Mouse (Mus musculus) adrenal gland, postnatal 14 days (tissue): ENCODE measurements at regions not wholly inside any gene's neighbourhood (a gene's known extent, or its start where the extent isn't known, plus 50 kb on each side); places are given as distances from the start of the nearest gene placed in this dataset.

Experiments used
- DNase-seq: peaks from one replicate; pipeline ENCODE4 v3.0.0; 2021; ENCODE audit warnings: mixed read lengths

- no peak for DNase-seq
Observed at GRCm38 (mm10) chr14:76786214-76786613, 229.5 kb upstream of the Serp2 start.

- no peak for DNase-seq
Observed at GRCm38 (mm10) chr14:76781524-76781880, 224.8 kb upstream of the Serp2 start.

DNA sequence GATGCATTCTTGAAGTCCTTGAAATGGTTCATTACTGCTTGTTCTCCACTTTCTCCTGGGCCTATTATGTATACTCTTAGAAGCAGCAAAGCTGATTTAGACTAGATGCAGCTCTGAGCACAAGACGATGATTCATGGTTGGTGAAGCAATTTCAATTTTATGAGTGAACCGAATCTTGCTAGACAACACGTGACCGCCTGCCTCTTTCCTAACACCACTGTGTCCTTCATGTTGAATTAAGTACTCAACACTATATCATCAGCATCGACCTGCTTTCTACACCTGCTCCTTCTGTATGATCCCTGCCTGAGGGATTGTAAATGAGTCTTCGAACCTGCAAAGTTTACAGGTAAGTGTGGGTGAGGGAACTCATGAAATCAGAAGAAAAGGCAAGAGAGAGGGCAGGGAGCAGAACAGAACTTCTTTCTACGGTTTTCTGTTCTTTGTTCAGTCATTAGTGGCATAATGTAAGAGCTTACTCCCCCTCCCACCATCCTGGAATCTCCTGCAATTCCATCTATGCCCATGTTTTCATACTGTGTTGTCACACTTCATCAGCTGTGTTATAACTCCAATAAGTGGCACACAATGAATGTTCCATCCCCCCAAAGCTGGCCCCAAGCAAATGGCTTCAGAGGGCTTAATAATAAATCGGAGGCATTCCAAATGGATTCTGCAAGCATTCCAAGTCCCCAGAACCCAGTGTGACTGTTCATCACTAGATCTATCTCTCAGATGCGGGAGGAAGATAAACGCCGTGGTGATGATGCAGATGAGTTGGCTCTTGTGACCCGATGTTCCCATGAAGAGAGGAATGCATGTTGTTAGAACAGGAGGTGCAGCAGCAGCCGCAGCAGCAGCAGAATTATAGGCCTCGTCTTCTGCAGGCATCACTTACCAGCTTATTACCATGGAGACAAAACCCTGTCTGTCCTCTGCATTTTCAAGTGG lies 224.2 kb upstream of the Serp2 start:
- DNase-seq, result peak; percentile 56

DNA sequence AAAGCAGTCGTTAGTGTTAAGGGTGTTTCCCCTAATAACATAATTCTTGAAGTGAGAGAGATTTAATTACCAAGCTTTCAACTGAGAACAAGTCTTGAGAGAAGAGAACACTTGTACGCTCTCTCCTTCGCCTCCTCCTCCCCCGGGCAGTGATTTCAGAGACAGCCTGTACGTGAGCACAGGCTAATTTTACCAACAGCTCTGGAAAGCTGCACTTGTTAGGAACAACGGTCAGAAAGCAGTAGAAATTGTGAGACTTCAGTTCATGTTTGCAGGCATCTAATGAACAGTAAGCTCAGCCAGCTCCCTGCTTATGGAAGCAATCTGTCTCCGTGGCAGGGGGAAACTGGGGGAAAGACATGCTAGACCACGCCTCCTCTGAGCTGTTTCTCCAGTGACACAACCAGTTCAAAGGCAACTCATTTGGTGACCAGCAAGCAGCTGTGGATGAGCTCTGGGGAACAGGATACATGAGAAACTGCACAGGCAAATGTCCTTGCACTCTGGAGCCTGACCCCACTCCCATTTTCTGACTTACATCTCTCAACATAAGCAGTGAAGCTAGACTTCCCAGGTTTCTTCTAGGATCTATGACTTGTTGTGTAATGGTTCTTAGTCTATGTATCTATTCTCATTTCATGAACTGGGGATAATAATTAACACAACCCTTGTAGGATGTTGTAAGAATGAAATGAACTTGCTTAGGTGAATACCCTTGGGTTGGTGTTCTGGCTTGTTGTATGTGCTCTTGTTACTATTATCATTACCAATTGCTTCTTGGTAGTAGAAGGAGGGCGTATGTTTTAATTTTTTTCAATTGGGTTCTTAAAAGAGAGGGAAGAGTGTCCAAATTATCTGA lies 222.1 kb upstream of the Serp2 start:
- peak; percentile 47 for DNase-seq

DNA sequence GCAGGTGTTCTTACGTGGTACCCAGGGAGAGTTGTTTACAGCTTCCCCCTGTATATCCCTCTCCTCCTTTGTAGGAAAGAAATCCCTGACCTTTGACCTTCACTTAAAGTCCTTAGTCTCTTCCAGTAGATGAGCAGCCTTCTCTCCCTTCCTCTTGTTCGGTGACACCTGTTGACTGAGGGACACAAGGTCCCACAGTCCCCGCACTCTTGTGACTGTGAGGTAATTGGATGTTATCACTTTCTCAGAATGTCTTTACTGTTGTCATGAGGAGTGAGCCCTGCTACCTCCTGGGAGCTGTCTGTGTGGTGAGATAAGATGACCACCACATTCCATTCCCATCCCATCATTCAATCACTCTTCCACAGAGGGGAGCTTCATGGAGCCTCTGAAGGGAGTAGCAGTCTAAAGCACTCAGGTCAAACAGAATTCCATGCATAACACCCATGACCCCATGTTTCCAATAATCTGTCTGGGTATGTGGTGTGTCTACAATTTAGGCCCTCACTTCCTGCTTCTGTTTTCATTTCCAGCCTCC lies 218.8 kb upstream of the Serp2 start:
- DNase-seq, result no peak

DNA sequence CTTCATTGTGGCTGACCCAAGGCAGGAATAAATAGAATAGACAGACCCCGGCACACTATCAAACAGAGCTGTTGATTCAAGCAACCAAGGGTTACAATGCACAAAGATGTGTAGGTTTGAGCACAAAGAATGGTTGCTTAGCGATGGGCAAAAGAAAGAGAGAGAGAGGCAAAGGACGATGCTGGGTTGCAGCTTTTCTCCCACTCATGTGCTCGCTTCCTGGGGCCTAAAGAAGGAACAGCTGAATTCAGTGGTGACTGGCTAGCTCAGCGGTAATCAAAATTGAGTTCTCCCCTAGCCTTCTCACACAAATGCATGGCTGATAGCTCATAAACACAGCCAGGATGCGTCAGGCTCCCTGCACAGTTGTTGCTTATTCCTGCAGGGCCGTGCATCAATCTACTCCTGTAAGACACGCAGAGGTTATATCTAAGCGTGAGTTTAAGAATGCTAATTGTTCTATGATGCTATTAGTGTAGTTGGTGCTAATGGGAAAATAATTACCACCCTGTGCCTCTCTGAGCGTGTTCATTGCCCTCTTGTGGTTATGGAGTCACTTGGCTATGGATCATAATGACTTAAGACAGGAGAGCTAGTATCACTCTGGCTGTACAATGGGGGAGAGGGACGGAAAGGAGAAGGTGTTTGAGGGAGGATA lies 216.2 kb upstream of the Serp2 start:
- no peak for DNase-seq

GRCm38 (mm10) chr14:76770106-76770505 lies 213.4 kb upstream of the Serp2 start:
- DNase-seq, result no peak

- no peak for DNase-seq
Observed at GRCm38 (mm10) chr14:76767301-76767700, 210.6 kb upstream of the Serp2 start.

DNA sequence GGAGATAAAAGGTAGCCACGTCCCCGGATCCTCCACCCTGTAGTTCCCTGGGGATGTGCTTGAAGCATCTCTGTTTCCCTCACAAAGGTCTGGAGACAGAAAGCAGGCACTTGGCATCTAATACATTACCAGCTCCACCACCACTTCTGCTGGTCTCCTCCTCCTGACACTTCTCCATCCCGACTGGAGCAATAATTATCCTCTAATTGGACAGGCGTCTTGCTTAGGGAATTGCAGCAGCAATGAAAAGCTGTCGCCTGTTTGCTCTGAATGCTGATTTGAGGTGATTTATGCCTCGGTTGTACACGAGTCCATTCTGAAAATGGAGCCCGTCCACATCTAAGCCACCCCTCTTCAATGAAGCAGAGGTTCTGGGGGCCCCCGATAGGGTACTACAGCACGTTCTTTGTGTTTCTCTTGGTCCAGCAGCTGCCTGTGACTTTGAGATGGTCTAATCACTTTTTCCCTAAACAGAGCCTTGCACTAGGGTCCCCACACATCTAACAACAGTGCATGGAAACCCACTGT lies 209.6 kb upstream of the Serp2 start:
- DNase-seq, result no peak

- DNase-seq, result no peak
Observed at GRCm38 (mm10) chr14:76765094-76765504, 208.4 kb upstream of the Serp2 start.

GRCm38 (mm10) chr14:76764390-76764796 lies 207.7 kb upstream of the Serp2 start:
- peak; percentile 53 for DNase-seq

- no peak for DNase-seq
Observed at GRCm38 (mm10) chr14:76763539-76763938, 206.8 kb upstream of the Serp2 start.

- no peak for DNase-seq
Observed at GRCm38 (mm10) chr14:76762777-76763176, 206.1 kb upstream of the Serp2 start.

GRCm38 (mm10) chr14:76761691-76762090 lies 205.0 kb upstream of the Serp2 start:
- peak; percentile 67 for DNase-seq

DNA sequence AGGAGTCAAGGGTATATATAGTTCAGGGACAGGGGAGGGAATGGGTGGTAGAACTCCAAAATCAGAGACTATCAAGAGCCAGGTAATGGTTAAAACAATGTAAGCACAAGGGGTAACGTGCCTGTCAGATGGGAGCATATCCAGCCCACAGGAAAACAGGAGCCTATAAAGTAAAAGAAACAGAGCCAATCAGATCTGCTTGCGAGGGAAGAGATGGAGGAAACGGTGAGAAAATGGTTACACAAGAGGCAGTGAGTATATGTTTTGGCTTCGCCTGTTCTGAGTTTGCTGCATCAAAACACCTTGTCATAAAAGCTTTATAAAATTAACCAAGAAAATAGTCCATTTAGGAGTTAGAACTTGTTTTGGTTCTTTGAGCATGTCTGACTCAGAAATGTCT lies 204.6 kb upstream of the Serp2 start:
- DNase-seq, result no peak

DNA sequence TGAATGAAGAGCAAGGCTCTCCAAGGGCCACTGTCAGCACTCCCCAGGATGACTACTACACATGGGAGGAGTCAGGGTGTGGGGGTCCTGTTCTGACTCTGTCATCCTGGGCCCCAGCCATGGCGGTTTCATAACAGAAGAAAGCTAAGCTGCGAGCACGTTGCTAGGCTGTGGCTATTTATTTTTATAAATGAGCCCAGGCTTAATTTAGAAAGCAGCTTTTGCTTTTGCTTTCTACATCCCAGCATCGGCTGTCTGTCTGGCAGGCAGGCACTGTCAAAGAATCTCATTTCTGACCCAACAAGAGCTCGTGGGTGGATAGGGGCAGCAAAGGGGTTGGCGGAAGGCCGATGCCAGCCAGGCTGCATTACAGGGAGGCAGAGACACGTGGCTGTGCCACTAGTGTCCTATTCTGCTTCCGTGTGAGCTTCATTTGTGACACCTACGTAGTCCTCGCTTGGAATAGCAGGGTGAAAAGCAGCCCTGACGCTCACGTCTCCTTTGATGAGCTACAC lies 203.9 kb upstream of the Serp2 start:
- peak; percentile 84 for DNase-seq

DNA sequence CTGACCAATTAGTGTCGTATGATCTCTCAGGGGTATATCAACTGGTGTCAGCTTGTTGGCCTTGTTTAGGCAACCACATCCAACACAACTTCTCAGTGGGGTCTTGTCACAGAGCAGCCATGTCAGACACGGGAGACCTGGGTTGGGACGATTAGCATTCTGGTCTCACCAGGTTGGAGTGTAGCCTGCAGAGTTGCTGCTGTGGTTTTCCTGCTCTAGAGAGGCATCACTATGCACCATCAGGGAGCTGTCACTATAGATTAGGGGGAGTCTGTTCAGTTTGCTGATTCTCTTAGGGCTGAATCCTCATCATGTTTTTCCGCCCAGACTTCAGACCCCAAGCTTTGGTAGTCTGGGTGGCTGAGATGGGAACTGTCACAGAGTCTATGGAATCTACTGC lies 202.7 kb upstream of the Serp2 start:
- no peak for DNase-seq

- no peak for DNase-seq
Observed at GRCm38 (mm10) chr14:76758589-76758988, 201.9 kb upstream of the Serp2 start.

DNA sequence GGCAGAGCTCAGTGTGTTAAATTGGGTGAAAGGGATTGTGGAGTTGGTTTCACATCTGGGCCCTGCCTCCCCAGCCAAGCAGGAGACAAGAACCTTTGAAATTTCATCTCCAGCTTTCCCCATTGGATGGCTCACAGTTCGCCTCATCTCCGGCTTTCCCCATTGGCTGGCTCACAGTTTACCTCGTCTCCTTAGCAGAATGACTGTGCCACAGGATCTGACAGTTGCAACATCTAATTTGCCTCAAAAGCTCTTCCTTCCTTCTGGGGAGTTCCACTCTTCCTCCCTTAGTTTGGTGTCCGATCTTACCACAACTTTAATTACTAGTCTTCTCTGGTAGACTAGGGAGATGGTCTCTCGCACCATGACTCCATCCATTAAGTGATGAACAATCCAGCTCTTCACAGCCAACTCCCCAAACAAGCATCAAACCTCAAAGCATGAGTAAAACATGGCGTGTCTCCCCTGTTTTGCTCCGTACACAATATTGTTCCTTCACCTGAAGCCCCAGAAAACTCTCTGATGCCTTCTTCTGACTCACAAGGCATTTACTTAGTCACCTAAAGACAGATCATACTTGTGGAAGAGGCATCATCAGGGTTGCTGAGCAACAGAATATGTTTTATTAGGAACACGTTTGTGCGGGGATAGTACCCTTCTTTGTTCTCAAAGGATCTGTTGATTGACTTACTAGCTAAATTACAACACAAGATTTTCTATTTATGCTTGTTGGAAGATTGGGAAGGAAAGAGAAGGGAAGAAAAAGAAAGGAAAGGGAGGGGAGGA lies 199.1 kb upstream of the Serp2 start:
- DNase-seq, result no peak

DNA sequence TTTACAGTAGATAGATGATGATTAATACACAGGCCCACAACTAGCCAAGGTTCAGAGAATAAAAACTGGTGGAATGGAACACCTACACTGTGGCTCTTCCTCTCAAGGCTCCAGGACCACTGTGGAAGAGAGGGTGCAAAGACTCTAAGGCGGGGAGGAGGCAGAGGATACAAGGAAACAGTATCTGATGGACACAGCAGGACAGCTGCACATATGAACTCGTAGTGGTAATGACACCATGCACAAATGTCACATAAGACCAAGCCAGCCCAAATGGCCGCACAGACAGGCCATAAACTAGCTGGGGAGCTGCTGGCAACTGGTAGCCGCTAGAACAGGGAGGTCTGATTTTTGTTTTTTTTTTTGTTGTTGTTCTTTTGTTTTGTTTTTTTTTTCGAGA lies 197.0 kb upstream of the Serp2 start:
- no peak for DNase-seq

DNA sequence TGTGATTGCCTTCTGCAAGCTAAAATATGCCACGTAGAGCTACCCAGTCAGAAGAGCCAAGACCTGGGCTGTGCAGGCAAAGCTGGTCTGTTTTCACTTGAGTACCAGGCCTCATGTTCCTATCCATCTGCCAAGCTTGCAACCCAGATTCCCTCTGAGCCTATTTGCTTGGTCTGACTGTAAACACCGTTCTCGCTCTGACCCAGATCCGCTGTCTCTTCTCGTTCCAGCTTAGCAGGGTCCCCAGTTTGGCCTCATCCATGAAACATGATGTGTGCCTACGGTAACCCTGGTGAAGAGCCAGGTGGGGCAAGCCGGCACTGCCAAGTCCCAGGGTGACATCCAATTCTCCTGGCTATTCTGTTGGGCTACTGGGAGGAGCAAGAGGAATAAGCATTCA lies 192.5 kb upstream of the Serp2 start:
- DNase-seq, result no peak
